Mouse (Mus musculus) embryonic facial prominence, embryonic 10.5 days (tissue): ENCODE measurements around the gene Tpgs1. TPM values are rescaled to one million over a fixed set of nuclear protein-coding genes. Genes with fewer than 3 reads are reported as not detected.

Experiments
- DNase-seq: peaks from one replicate; pipeline ENCODE4 v3.0.0-alpha.2; 2017; ENCODE audit warnings: low spot score
- H3K27ac ChIP-seq: fragments of 300-500 bp; sonication (generic); replicated peaks from 2 replicates; pipeline ENCODE4 v1.5.1; 2016; ENCODE audit warnings: mild to moderate bottlenecking
- H3K27me3 ChIP-seq: fragments of 300-500 bp; sonication (generic); replicated peaks from 2 replicates; pipeline ENCODE4 v1.6.1; 2016; ENCODE audit warnings: low read depth, mild to moderate bottlenecking; ENCODE audit not compliant: poor library complexity, severe bottlenecking
- H3K36me3 ChIP-seq: fragments of 300-500 bp; sonication (generic); replicated peaks from 2 replicates; pipeline ENCODE4 v1.6.1; 2016; ENCODE audit warnings: mild to moderate bottlenecking, moderate library complexity
- H3K4me1 ChIP-seq: fragments of 300-500 bp; sonication (generic); 2 replicates; pipeline ENCODE4 v1.6.1; 2016
- H3K4me3 ChIP-seq: fragments of 300-500 bp; sonication (generic); 2 replicates; pipeline ENCODE4 v1.5.1; 2016; ENCODE audit warnings: mild to moderate bottlenecking, moderate library complexity
- H3K9me3 ChIP-seq: fragments of 300-500 bp; sonication (generic); 2 replicates; pipeline ENCODE4 v1.6.1; 2016; ENCODE audit warnings: mild to moderate bottlenecking
- WGBS: fragments of 180-500 bp; shearing (Covaris S2); methylation state at CpG from one replicate; pipeline ENCODE4 v1.1.7; 2016; 5-methylcytosine and 5-hydroxymethylcytosine counted together
- polyA plus RNA-seq: library from polyadenylated mRNA; unstranded; fragments of >200 nt; fragmentation: Nextera tagmentation; extraction: Ambion mirVana; gene quantifications from 2 replicates; pipeline ENCODE4 v1.2.1, GENCODE M21; 2016

Gene Tpgs1
- polyA plus RNA-seq, 1 experiment from 2014 or later, result 63.5 TPM

DNA sequence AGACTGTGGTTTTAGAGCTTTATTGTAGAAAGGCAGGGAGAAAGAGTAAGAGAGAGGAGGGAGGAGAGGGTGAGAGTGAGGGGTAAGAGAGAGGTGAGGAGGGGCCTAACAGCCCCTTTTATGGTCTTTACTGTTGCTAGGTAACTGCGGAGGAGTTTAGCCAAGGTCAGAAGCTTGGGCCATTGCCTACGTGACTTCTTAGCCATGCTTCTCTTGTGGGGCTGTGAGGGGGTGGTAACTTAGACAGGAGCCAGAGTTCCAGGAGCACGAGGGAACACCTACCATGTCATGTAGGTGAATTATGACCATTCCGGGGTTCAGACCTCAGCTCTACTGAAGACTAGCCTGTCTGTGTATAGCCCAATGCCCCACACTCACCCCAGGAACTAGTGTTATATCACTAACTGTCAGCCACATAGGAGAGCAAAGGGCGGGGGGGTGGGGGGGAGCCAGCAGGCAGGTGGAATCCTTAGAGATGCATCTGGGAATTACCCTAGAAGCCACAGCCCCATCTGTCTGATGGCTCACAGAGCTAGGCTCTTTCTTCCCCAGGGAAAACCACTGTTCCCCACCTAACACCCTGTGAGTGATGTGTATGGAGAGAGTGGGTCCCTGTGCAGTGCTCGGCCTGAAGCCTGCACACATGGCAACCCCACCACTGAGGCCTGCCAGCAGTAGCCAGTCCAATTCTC lies 2.4 kb downstream of the Tpgs1 start:
- H3K27me3 ChIP-seq, result no peaks in the 10 kb centered on the region
- peak overlapping the region; percentile 94 for H3K4me3 ChIP-seq
- no peak for DNase-seq
- 84% methylated on average over 6 of the region's 6 CpGs for WGBS
- no peaks in the 10 kb centered on the region for H3K9me3 ChIP-seq
- H3K4me1 ChIP-seq, result peaks cover 34% of the 10 kb centered on the region
- 0 out of 2 replicates have a peak overlapping the region, but pooled peaks have one; percentile 35 for H3K27ac ChIP-seq
- H3K36me3 ChIP-seq, result peaks cover 37% of the 10 kb centered on the region

DNA sequence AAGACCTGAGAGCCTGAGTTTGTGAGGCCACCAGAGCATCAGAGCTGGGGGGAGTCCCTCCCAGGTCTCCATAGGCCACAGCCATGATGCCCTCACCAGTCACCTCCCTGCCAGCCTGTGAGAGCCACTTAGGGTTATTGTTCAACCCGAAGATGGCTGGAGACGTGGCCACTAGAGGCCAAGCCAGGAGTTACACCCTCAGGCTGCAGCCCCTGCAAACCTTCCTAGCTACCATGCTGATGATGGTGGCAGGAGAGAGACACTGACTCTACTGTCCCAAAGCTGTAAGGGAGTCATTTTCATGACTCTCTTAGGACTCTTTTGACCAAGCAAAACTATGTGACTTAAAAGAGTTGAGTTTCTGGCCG lies 2.9 kb downstream of the Tpgs1 start:
- WGBS, result 69% methylated on average over 3 of the region's 3 CpGs
- H3K4me1 ChIP-seq, result peaks cover 34% of the 10 kb centered on the region
- H3K27me3 ChIP-seq, result no peaks in the 10 kb centered on the region
- H3K9me3 ChIP-seq, result no peaks in the 10 kb centered on the region
- no peak overlapping the region for H3K27ac ChIP-seq
- no peak for DNase-seq
- H3K36me3 ChIP-seq, result peaks cover 37% of the 10 kb centered on the region
- 0 out of 2 replicates have a peak overlapping the region, but pooled peaks have one; percentile 2 for H3K4me3 ChIP-seq

DNA sequence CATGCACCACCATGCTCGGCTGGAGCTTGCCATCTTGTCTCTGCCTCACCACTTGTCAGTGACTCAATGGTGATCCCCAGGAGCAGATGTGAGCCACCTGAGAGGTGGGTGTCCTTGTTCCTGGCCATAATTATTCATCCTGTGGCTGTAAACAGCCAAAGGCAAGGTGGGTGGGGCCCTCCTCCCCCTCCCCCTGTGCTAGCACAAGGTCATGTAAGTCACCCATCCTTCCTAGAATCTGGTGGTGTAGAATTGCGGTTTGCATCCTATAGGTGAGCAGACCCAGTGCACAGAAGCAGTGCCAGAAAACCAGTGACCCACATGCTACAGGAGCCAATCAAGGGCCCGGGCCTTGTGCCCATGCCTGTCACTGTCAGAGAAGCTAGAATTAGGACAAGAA lies 3.9 kb downstream of the Tpgs1 start:
- H3K4me1 ChIP-seq, result peaks cover 34% of the 10 kb centered on the region
- peaks cover 37% of the 10 kb centered on the region for H3K36me3 ChIP-seq
- no peak overlapping the region for H3K27ac ChIP-seq
- no peaks in the 10 kb centered on the region for H3K27me3 ChIP-seq
- H3K4me3 ChIP-seq, result no peak overlapping the region
- DNase-seq, result no peak
- no peaks in the 10 kb centered on the region for H3K9me3 ChIP-seq
- 89% methylated on average over 3 of the region's 3 CpGs for WGBS

DNA sequence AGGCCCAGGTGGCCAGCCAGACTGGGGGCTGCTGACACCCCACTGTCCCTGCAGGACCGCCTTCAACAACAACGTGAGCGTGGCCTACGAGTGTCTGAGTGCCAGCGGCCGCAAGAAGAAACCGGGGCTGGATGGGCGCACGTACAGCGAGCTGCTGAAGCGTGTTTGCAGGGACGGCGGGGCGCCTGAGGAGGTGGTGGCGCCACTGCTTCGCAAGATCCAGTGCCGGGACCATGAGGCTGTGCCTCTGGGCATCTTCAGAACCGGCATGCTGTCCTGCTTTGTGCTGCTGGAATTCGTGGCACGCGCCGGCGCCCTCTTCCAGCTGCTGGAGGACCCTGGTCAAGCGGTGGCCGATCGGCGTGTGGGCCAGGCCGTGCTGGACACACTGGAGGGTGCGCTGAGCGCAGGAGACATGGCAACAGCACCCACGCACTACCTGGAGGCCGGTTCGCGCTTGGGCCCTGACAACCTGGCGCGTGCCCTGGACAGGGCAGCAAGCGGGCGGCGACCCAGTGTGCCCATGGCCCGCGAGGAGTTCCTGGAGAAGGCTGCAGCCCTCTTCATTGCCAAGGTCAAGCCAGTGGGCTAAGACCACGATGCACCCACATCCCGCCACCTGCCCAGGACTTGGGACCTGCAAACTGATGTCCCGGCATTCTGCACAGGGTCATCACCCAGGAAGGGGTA lies 6.3 kb downstream of the Tpgs1 start:
- 52% methylated on average over 44 of the region's 44 CpGs for WGBS
- Histone ChIP-seq H3K4me3 (no peak overlapping the region), H3K36me3 (peaks cover 37% of the 10 kb centered on the region), H3K9me3 (no peaks in the 10 kb centered on the region), H3K27me3 (no peaks in the 10 kb centered on the region), H3K27ac (peak overlapping the region; percentile 14; the same call in 1 of the 2 replicates), H3K4me1 (peaks cover 29% of the 10 kb centered on the region)
- peak; percentile 33 for DNase-seq

DNA sequence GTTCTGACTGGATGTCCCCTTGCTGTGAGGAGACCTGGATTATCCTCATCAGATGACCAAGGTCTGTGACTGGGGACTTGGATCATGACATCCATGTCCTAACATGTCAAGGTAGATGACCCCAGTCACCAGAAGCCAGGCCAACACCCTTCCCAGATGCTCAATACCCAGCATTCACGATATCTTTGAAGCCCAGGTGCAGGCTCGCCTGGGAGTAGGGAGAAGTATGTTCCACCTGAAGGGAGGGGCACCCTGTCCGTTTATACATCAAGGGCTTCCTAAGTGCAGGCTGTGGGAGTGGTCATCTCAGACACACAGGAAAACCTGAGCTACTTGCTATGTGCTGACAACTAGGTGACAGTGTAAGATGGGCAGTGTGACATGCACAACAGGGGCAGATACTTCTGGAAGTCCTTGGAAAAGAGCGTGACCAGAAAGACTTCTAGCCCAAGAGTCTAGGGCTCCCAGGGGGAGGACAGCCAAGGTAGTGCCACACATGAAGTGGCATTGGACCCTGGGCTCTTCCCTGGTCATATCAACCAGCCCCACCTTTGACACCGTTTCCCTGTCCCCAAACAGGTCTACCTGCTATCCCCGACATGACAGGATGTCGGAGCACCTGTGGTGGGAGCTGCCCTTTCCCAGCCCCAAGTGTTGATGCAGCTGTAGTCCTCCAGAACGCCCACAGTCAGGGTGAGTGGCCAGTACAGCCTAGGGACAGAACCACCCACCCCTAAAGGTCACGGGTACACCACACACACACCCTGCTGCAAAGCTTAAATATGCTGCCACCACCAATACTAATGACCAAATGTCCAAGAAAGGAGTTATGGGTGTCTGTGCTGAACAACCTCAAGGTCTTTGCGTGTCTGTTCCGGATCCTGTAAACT lies 11.7 kb downstream of the Tpgs1 start:
- H3K36me3 ChIP-seq, result peaks cover 30% of the 10 kb centered on the region
- H3K27me3 ChIP-seq, result no peaks in the 10 kb centered on the region
- H3K9me3 ChIP-seq, result no peaks in the 10 kb centered on the region
- peaks cover 32% of the 10 kb centered on the region for H3K4me1 ChIP-seq
- WGBS, result 37% methylated on average over 11 of the region's 11 CpGs
- DNase-seq, result no peak
- H3K27ac ChIP-seq, result peak overlapping the region; percentile 82
- H3K4me3 ChIP-seq, result peak overlapping the region; percentile 67

DNA sequence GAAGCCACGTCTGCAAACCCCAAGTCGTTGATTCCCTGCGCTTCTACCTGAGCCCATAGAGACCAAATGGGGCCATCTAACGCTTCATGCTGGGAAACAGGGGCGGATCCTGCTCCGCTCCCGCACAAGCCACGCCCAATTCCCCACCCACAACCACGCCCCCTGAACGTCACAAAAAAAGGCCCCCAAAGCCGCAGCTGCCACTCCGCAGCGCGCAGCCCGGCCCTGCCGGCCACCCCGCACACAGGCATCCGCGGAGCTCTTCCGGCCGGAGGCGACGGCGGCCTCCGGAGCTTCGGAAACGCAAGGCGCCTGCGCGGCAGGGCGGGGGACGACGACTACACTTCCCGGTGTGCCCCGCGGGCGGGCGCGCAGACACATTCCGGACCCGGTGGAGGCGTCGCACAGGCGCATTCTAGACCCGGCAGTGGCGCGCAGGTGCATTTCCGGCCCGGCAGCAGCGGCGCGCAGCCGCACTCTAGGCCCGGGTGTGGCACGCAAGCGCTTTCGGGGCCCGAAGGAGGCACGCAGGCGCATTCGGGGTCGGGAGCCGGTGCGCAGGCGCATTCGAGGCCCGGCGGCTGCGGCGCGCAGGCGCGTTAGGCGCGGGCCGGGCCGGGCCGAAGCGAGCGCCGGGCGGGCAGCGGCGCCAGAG lies 12.5 kb downstream of the Tpgs1 start, which contains the start of gene Cdc34:
Gene Cdc34 (plus strand): TSS at position 605 of the 655 bp plus-strand sequence.
- H3K4me1 ChIP-seq, result peaks cover 26% of the 10 kb centered on the region
- peaks cover 33% of the 10 kb centered on the region for H3K36me3 ChIP-seq
- peak within 1 kb of the TSS; percentile 82 for H3K27ac ChIP-seq
- WGBS, result under 1% methylated on average over 84 of the region's 84 CpGs
- DNase-seq, result peak; percentile 100
- peak within 1 kb of the TSS; percentile 67 for H3K4me3 ChIP-seq
- no peaks in the 10 kb centered on the region for H3K9me3 ChIP-seq
- no peaks in the 10 kb centered on the region for H3K27me3 ChIP-seq

DNA sequence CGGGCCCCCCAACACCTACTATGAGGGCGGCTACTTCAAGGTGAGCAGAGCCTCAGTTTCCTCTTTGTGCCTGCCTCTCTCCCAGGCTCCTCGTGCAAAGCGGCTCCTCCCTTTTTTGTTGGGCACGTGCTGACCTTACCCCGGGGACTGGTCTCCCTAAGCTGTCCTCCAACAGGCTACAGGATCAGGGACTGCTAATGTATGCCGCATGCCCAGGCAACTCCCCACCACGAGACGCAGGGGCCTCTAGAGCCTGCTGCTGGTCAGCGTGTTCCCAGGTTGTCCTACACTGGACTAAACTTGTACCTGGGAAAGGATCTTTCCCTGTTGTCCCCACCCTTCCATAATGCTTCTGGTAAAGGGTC lies 13.4 kb downstream of the Tpgs1 start:
- 0% methylated on average over 10 of the region's 10 CpGs for WGBS
- Histone ChIP-seq H3K4me3 (peak overlapping the region; percentile 67), H3K4me1 (peaks cover 26% of the 10 kb centered on the region), H3K27me3 (no peaks in the 10 kb centered on the region), H3K36me3 (peaks cover 41% of the 10 kb centered on the region), H3K9me3 (no peaks in the 10 kb centered on the region), H3K27ac (peak overlapping the region; percentile 82)
- no peak for DNase-seq

DNA sequence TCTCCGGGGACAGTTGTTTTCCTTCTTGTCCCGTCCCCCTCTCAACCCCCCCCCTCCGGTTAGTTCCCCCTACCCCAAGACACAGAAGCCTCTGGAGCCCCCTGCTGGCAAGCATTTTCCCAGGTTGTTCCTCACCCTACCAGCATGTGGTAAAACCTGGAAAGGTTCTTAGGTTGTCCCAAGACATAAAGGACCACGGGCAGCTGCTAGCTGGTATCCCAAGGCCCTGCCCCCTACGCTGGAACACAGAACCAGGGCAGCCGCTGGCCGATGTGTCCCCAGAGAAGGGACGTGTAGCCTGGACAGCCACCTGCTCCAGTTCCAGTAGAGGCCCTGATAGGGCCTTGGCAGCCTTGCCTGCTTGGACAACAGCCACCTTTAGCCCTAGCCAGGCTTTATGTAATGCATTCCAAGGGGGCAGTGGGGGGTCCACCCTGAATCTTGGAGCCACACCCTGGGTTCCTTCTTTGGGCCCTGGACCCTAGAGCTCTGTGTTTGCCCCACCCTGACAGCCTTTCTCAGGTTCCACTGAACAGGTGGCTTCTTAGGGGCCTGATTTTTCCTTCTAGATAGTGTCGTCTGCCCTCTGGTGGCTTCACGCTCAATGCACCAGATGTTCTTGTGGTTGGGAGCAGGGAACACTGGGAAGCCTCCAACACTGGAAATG lies 13.9 kb downstream of the Tpgs1 start:
- H3K27ac ChIP-seq, result peak overlapping the region; percentile 82
- H3K4me3 ChIP-seq, result peak overlapping the region; percentile 67
- WGBS, result 5% methylated on average over 10 of the region's 10 CpGs
- H3K9me3 ChIP-seq, result no peaks in the 10 kb centered on the region
- DNase-seq, result peak; percentile 76
- H3K36me3 ChIP-seq, result peaks cover 46% of the 10 kb centered on the region
- H3K4me1 ChIP-seq, result peaks cover 26% of the 10 kb centered on the region
- no peaks in the 10 kb centered on the region for H3K27me3 ChIP-seq

DNA sequence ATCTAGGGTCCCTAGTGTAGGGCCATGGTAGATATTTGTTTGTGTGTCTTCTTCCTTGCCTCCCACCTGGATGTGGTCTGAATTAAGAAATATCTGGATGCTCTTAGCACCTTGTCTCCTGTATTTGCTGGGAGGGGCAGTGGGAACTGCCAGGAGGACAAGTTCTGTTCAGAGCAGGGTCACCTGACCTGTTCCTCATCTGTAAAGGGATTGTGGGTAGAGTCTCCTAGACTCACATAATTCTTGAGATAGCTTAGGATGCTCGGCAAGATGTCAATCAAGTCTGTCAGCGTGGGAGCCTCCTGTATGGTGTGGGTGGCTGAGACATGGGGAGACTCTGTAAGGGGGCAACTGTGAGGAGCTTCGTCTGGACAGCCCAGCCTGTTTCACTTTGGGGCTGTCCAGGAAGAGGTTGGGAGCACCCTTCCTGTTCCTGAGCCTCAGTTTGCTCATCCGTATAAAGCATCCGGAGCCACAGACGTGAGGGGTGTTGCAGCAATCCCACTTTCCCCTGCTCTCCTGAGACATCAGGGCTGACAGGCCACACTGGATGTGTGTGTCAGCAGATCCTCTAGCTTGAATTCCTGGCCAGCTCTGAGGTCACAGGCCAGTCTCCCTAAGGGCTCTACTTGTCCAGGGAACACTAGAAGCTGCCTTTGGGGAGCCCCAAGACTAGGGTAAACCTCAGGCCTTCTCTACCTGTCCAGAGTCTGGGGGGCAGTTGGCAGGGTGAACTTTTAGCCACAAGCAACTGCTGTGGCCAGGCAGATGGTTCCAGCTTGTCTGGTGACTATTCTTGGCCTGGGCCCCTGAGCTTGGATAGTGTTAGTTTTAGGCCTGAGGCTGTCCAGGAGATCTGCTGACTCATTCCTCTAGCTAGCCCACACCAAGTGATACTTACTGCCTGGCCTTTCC lies 14.8 kb downstream of the Tpgs1 start:
- DNase-seq, result no peak
- no peaks in the 10 kb centered on the region for H3K9me3 ChIP-seq
- no peaks in the 10 kb centered on the region for H3K27me3 ChIP-seq
- peaks cover 26% of the 10 kb centered on the region for H3K4me1 ChIP-seq
- H3K27ac ChIP-seq, result peak overlapping the region; percentile 82; the same call in 1 of the 2 replicates
- peaks cover 55% of the 10 kb centered on the region for H3K36me3 ChIP-seq
- 87% methylated on average over 6 of the region's 6 CpGs for WGBS
- H3K4me3 ChIP-seq, result peak overlapping the region; percentile 67

DNA sequence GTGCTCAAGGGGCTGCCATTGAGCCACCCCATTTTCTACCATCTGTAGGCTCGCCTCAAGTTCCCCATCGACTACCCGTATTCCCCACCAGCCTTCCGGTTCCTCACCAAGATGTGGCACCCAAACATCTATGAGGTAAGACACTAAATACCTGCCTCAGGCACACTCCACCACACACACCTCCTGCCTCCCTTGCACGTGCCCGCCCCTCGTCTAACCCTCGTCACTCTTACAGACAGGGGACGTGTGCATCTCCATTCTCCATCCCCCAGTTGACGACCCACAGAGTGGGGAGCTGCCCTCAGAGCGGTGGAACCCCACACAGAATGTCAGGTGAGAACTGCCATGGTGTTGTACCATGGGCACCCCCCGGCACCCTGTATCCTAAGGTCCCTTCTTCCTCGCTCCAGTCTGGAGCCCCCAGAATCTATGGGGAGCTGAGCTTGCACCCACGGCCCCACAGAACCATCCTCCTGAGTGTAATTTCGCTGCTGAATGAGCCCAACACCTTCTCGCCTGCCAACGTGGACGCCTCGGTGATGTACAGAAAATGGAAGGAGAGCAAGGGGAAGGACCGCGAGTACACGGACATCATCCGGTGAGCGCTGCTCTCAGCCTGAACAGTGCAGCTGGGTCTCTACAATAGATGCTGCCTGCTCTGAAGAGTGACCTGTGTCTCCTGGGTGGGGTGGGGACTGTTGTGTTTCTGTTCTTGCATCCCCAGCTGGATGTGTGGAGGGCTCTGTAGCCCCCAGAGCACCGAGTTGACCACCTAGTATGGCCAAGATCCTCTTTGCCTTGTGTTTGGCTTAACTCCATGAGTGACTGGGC lies 15.8 kb downstream of the Tpgs1 start:
- 94% methylated on average over 25 of the region's 25 CpGs for WGBS
- Histone ChIP-seq H3K9me3 (no peaks in the 10 kb centered on the region), H3K4me3 (no peak overlapping the region), H3K27ac (no peak overlapping the region), H3K4me1 (peaks cover 26% of the 10 kb centered on the region), H3K36me3 (peaks cover 65% of the 10 kb centered on the region), H3K27me3 (no peaks in the 10 kb centered on the region)
- DNase-seq, result no peak
